Mouse (Mus musculus): ENCODE data around the gene Zfp146.

DNA sequence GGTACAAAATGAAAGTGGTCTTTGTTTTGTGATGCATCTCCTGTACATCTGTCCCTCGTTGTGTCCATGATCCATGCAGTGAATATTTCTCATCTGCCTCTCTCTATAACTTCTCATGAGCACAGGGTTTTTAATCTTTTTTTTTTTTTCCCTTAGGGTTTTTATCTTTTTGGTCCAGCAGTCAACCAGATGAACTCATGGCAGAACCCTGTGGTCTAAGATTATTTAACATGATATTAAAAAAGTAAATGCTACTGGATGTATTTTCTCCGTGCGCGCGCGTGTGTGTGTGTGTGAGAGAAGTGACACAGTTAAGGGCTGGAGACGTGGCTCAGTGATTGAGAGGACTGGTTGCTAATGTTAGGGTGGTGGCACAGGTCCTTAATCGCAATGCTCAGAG lies 39.6 kb downstream of the Zfp146 start:
- no peak for TF ChIP-seq TCF12 (IDR thresholded peaks at IDR 0.05; ENCODE audit: low read depth, low read length)
- no peak for TF ChIP-seq POLR2A (IDR thresholded peaks at IDR 0.05; ENCODE audit: low read depth, low read length)
- TF ChIP-seq MAFK (IDR thresholded peaks at IDR 0.05; ENCODE audit: insufficient replicate concordance, low read length) = no peak
- no peak for TF ChIP-seq CTCF (conservative IDR thresholded peaks at IDR 0.05 in 1 of 2, IDR thresholded peaks at IDR 0.05 in 1 of 2; ENCODE audit: low read depth in 2 of 2, low read length in 2 of 2)
- no peak for TF ChIP-seq SMC3 (IDR thresholded peaks at IDR 0.05; ENCODE audit: low read depth, low read length)
- TF ChIP-seq KAT2A (IDR thresholded peaks at IDR 0.05; ENCODE audit: insufficient replicate concordance, low read length) = no peak
- TF ChIP-seq RAD21 (IDR thresholded peaks at IDR 0.05; ENCODE audit: low read depth, low read length) = no peak

Measured in CH12.LX (cell line).